Mouse (Mus musculus) heart, postnatal 10 days (tissue): Measurements from ENCODE around the gene Cdh15. TPM values are rescaled to one million over a fixed set of nuclear protein-coding genes. Genes with fewer than 3 reads are reported as not detected.

ENCODE experiments used
- total RNA-seq, 2 experiments: library from RNA; stranded (reverse); gene quantifications; 2 replicates each; pipeline ENCODE4 v1.2.3; 2021

Gene Cdh15
- total RNA-seq, 2 experiments from 2014 or later: 0.10 TPM; not detected in 1

Other genes with a start within 250 kb of the Cdh15 start
- gene Galns, start 236.5 kb upstream of the Cdh15 start, total RNA-seq: 1 to 10 TPM; 6.6 to 7.1 TPM
- 10 to 100 TPM; 54.7 to 57.4 TPM for gene Trappc2l, start 236.3 kb upstream of the Cdh15 start, total RNA-seq
- not detected for gene Pabpn1l, start 225.2 kb upstream of the Cdh15 start, total RNA-seq
- gene Cbfa2t3, start 148.9 kb upstream of the Cdh15 start, total RNA-seq: 10 to 100 TPM; 22.2 to 24.5 TPM
- gene Acsf3, start 72.5 kb upstream of the Cdh15 start, total RNA-seq: 10 to 100 TPM; 27.1 to 28.6 TPM
- gene Ankrd11, start 194.3 kb downstream of the Cdh15 start, total RNA-seq: 10 to 100 TPM; 83.6 to 84.5 TPM
- 10 to 100 TPM; 72.8 to 80.3 TPM for gene Spg7, start 215.0 kb downstream of the Cdh15 start, total RNA-seq